Mouse (Mus musculus) lung, embryonic 14.5 days (tissue): ENCODE data around the gene Arhgap25. TPM values are rescaled to one million over a fixed set of nuclear protein-coding genes. Genes with fewer than 3 reads are reported as not detected.

ENCODE experiments used
- ATAC-seq: fragments of 200-750 bp; cut with Nextera tagmentation; 2 replicates; pipeline ENCODE4 v1.8.0; 2017; ENCODE audit warnings: mild to moderate bottlenecking, moderate TSS enrichment, moderate library complexity; ENCODE audit not compliant: insufficient read depth
- DNase-seq: peaks from one replicate; pipeline ENCODE4 v3.0.0-alpha.2; 2015
- H3K27ac ChIP-seq: fragments of 300-500 bp; sonication (generic); 2 replicates; pipeline ENCODE4 v1.5.1; 2014; ENCODE audit warnings: low read depth, mild to moderate bottlenecking, moderate library complexity
- H3K27me3 ChIP-seq: fragments of 300-500 bp; sonication (generic); 2 replicates; pipeline ENCODE4 v1.6.1; 2014; ENCODE audit warnings: low read length, control low read depth; ENCODE audit not compliant: insufficient read depth
- H3K36me3 ChIP-seq: fragments of 300-500 bp; sonication (generic); 2 replicates; pipeline ENCODE4 v1.6.1; 2014; ENCODE audit warnings: control low read depth; ENCODE audit not compliant: insufficient read depth
- H3K4me1 ChIP-seq: fragments of 300-500 bp; sonication (generic); 2 replicates; pipeline ENCODE4 v1.6.1; 2014; ENCODE audit warnings: antibody characterized with exemption, control low read depth; ENCODE audit not compliant: insufficient read depth
- H3K4me2 ChIP-seq: fragments of 300-500 bp; sonication (generic); 2 replicates; pipeline ENCODE4 v1.6.1; 2014; ENCODE audit warnings: mild to moderate bottlenecking
- H3K4me3 ChIP-seq: fragments of 300-500 bp; sonication (generic); 2 replicates; pipeline ENCODE4 v1.5.1; 2014; ENCODE audit warnings: low read depth, low read length
- H3K9ac ChIP-seq: fragments of 300-500 bp; sonication (generic); 2 replicates; pipeline ENCODE4 v1.6.1; 2014
- H3K9me3 ChIP-seq: fragments of 300-500 bp; sonication (generic); 2 replicates; pipeline ENCODE4 v1.6.1; 2016; ENCODE audit warnings: low read depth, low read length, control low read depth
- CTCF ChIP-seq: IDR thresholded peaks from 2 replicates; pipeline ENCODE4 v1.5.1; 2016; ENCODE audit warnings: antibody characterized with exemption, low read depth
- WGBS: fragments of 180-500 bp; shearing (Covaris S2); extraction: QIAGEN DNeasy Blood & Tissue Kit; methylation state at CpG from one replicate; pipeline ENCODE4 v1.1.7; 2014; 5-methylcytosine and 5-hydroxymethylcytosine counted together
- polyA plus RNA-seq: library from polyadenylated mRNA; unstranded; fragments of >200 nt; fragmentation: Nextera tagmentation; extraction: Ambion mirVana; gene quantifications from 2 replicates; pipeline ENCODE4 v1.2.1, GENCODE M21; 2014

The Arhgap25 gene
- polyA plus RNA-seq, 1 experiment from 2014 or later, result 8.2 TPM

GRCm38 (mm10) chr6:87424037-87424816, 108.8 kb downstream of the Arhgap25 start:
- Histone ChIP-seq H3K27ac (no peak overlapping the region), H3K4me2 (peak overlapping the region; percentile 43), H3K4me3 (no peak overlapping the region), H3K4me1 (no peaks in the 10 kb centered on the region), H3K9me3 (no peaks in the 10 kb centered on the region), H3K9ac (no peak overlapping the region), H3K27me3 (no peaks in the 10 kb centered on the region), H3K36me3 (no peaks in the 10 kb centered on the region)
- no peak for ATAC-seq
- DNase-seq, result peak; percentile 65
- WGBS, result 34% methylated on average over 19 of the region's 19 CpGs
- no peak; the same call in 1 of the 2 replicates for TF ChIP-seq CTCF

- DNase-seq (no peak), ATAC-seq (no peak)
- Histone ChIP-seq H3K36me3 (no peaks in the 10 kb centered on the region), H3K9ac (no peak overlapping the region), H3K4me2 (no peak overlapping the region), H3K27ac (no peak overlapping the region), H3K4me3 (no peak overlapping the region), H3K4me1 (no peaks in the 10 kb centered on the region), H3K9me3 (no peaks in the 10 kb centered on the region), H3K27me3 (no peaks in the 10 kb centered on the region)
- WGBS, result 43% methylated on average over 7 of the region's 7 CpGs
- TF ChIP-seq CTCF, result no peak
Measured at GRCm38 (mm10) chr6:87422304-87422703, 110.8 kb downstream of the Arhgap25 start.

GRCm38 (mm10) chr6:87412011-87412410, 121.0 kb downstream of the Arhgap25 start:
- TF ChIP-seq CTCF, result no peak
- 36% methylated on average over 3 of the region's 3 CpGs for WGBS
- ATAC-seq, result no peak
- Histone ChIP-seq H3K4me1 (no peaks in the 10 kb centered on the region), H3K27me3 (no peaks in the 10 kb centered on the region), H3K9me3 (no peaks in the 10 kb centered on the region), H3K9ac (no peak overlapping the region), H3K27ac (no peak overlapping the region), H3K4me2 (no peak overlapping the region), H3K36me3 (no peaks in the 10 kb centered on the region), H3K4me3 (no peak overlapping the region)
- DNase-seq, result no peak

Other genes starting within 250 kb of the Arhgap25 start
- 15.5 and 16.8 TPM in 2 replicates for gene Antxr1, start 197.4 kb downstream of the Arhgap25 start, polyA plus RNA-seq
- not detected in 2 replicates for gene Gkn1, start 182.3 kb downstream of the Arhgap25 start, polyA plus RNA-seq
- not detected in 2 replicates for gene Gkn2, start 159.9 kb downstream of the Arhgap25 start, polyA plus RNA-seq
- 2.0 and 2.3 TPM in 2 replicates for gene Gkn3, start 144.3 kb downstream of the Arhgap25 start, polyA plus RNA-seq
- not detected in 2 replicates for gene Bmp10, start 104.3 kb downstream of the Arhgap25 start, polyA plus RNA-seq
- 2.5 and 3.2 TPM in 2 replicates for gene Prokr1, start 57.5 kb upstream of the Arhgap25 start, polyA plus RNA-seq
- gene Aplf, start 138.9 kb upstream of the Arhgap25 start, polyA plus RNA-seq, result 14.6 and 15.4 TPM in 2 replicates
- 3.4 and 3.8 TPM in 2 replicates for gene Efcc1, start 197.6 kb upstream of the Arhgap25 start, polyA plus RNA-seq
- 4.0 and 4.3 TPM in 2 replicates for gene Gp9, start 244.8 kb upstream of the Arhgap25 start, polyA plus RNA-seq